Mouse (Mus musculus): ENCODE results near the gene Mcm8.

GRCm38 (mm10) chr2:132784039-132784438, 31.9 kb upstream of the Mcm8 start:
- TF ChIP-seq CTCF (IDR thresholded peaks at IDR 0.05): no peak
- no peak for TF ChIP-seq EP300 (IDR thresholded peaks at IDR 0.05)
